Mouse (Mus musculus) adipocyte (in vitro differentiated cells): ENCODE measurements around the gene Olfr867.

ENCODE experiments used
- DNase-seq: peaks from one replicate; pipeline ENCODE4 v3.0.0-alpha.2; 2016; ENCODE audit warnings: low spot score

The Olfr867 gene

GRCm38 (mm10) chr9:20057462-20057861 lies at the start of gene Olfr867:
Gene Olfr867 (minus strand): TSS chr9:20057562.
- DNase-seq: no peak

- DNase-seq: no peak
These were observed 41.0 kb upstream of the Olfr867 start, which contains the start of gene Olfr868 for GRCm38 (mm10) chr9:20098326-20098725. Gene Olfr868 (plus strand): TSS chr9:20098626.

GRCm38 (mm10) chr9:20073523-20074177 lies 16.3 kb upstream of the Olfr867 start:
- DNase-seq: no peak

GRCm38 (mm10) chr9:20071291-20071690 lies 13.9 kb upstream of the Olfr867 start:
- no peak for DNase-seq

DNA sequence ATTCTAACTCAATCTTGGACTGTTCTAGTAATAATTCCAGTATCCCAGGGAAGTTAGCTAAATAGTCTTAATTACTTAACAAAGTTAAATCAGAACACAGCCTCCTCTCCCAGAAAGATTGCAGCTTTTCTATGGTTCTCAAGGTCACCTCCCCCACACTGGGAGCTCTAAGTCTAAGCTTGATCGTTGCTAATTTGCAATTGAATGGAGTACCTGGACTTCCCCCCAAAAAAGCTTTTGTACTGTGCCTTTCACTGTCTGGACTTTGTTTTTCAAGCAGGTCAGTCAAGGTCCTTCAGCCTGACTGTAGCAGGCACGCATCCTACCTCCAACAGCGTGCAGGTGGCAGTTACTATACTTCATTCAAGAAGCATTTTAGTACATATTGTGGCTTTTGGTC lies 12.9 kb upstream of the Olfr867 start:
- no peak for DNase-seq

DNA sequence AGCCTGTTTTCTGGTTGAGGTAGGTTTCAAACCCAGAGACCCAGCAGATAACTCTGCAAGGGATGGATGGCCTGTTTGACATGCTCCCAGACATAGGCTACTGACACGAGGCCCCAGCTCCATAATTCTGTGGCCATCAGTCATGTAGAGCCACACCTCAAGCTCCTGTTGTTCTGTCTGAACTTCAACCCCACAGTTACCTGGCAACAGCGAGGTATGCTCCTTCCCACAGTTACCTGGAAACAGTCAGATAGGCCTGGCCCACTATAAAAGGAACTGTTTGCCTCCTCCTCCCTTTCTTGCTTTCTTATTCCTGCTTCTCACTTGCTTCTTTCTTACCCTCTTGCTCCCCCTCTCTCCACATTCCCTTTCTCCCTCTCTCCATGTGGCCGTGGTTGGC lies 9.4 kb downstream of the Olfr867 start:
- DNase-seq: no peak

DNA sequence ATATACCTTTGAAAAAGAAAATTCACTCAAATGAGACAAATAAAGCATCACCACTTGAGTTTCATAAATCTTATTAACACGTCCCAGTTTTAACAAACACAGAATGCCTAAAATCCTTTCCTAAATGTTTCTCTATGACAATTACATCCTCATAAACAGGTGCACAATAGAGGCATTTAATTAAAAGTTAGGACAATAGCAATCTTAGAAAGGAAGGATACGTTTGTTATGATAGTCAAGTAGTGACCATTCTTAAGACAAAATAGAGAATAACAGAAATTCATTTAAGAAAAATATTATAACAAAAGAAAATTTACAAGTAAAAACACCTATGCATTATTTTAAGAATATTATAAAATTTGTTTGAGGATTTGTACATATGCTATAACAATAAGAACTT lies 29.4 kb downstream of the Olfr867 start, which contains the start of gene Olfr866:
Olfr866 (minus strand) TSS at position 101 of the 400 bp plus-strand sequence.
- DNase-seq: no peak
